ENCODE assay signal across 9 mouse cellular contexts in genomic region chr3:30736809-30737208, GRCm38 (mm10). TPM values are rescaled to one million over a fixed set of nuclear protein-coding genes. Genes with fewer than 3 reads are reported as not detected.
DNase-seq lines count a peak whose midpoint lies in the region; ATAC-seq lines count a peak whose summit lies in the region.
"Had no signal": no experiment of that assay in that cellular context is flagged by ENCODE, and none has a peak within 500 bp of the region (broad histone marks: within the 10 kb centered on the region; RNA-seq: fewer than 3 reads in every experiment).

No protein-coding gene starts in this region.

- H3K4me1 ChIP-seq in neural tube, embryonic 13.5 days (replicated peaks): no peaks in the 10 kb centered on the region
- peaks cover 3% of the 10 kb centered on the region for H3K4me1 ChIP-seq in hindbrain, embryonic 12.5 days
- 0 out of 2 replicates have a peak, but pooled peaks cover 12% of the 10 kb centered on the region for H3K4me1 ChIP-seq in limb, embryonic 13.5 days

- H3K4me2 ChIP-seq in neural tube, embryonic 13.5 days: no peak overlapping the region
- no peak overlapping the region for H3K4me2 ChIP-seq in hindbrain, embryonic 12.5 days (replicated peaks)
- no peak overlapping the region for H3K4me2 ChIP-seq in limb, embryonic 13.5 days (replicated peaks)

- no peaks in the 10 kb centered on the region for H3K9me3 ChIP-seq in neural tube, embryonic 13.5 days
- H3K9me3 ChIP-seq in hindbrain, embryonic 12.5 days (replicated peaks): no peaks in the 10 kb centered on the region
- H3K9me3 ChIP-seq in limb, embryonic 13.5 days: no peaks in the 10 kb centered on the region

- H3K27me3 ChIP-seq in neural tube, embryonic 13.5 days: no peaks in the 10 kb centered on the region
- H3K27me3 ChIP-seq in hindbrain, embryonic 12.5 days: no peaks in the 10 kb centered on the region
- no peaks in the 10 kb centered on the region for H3K27me3 ChIP-seq in limb, embryonic 13.5 days

- WGBS in neural tube, embryonic 13.5 days: 51% methylated on average over 9 of the region's 9 CpGs
- 59% methylated on average over 9 of the region's 9 CpGs for WGBS in hindbrain, embryonic 12.5 days
- WGBS in limb, embryonic 13.5 days: 61% methylated on average over 9 of the region's 9 CpGs

- ATAC-seq in neural tube, embryonic 13.5 days (ENCODE audit: low read depth): peak; percentile 53; the same call in 1 of the 2 replicates
- ATAC-seq in hindbrain, embryonic 12.5 days (ENCODE audit: low FRiP score): no peak
- ATAC-seq in limb, embryonic 13.5 days (ENCODE audit: low FRiP score, low read depth): peak; percentile 73

- DNase-seq in neural tube, embryonic 10.5 days (ENCODE audit: extremely low spot score, low spot score): no peak
- DNase-seq in telencephalon, adult 2 months (ENCODE audit: low read depth, low spot score): peak; percentile 67
- DNase-seq in lung, postnatal 25 days (ENCODE audit: low spot score): no peak
- DNase-seq in adrenal gland, adult 18-20 months (ENCODE audit: low spot score in 2 of 2): no peak
- no peak for DNase-seq in urinary bladder, postnatal 14 days (ENCODE audit: low spot score)
- DNase-seq: cerebellum, adult 8-10 months had no signal

- H3K36me3 ChIP-seq in neural tube, embryonic 13.5 days: no peaks in the 10 kb centered on the region
- no peaks in the 10 kb centered on the region for H3K36me3 ChIP-seq in hindbrain, embryonic 12.5 days
- no peaks in the 10 kb centered on the region for H3K36me3 ChIP-seq in limb, embryonic 13.5 days

- no peak overlapping the region for H3K9ac ChIP-seq in neural tube, embryonic 13.5 days
- no peak overlapping the region for H3K9ac ChIP-seq in hindbrain, embryonic 12.5 days
- no peak overlapping the region for H3K9ac ChIP-seq in limb, embryonic 13.5 days

- H3K27ac ChIP-seq in neural tube, embryonic 13.5 days (replicated peaks): 0 out of 2 replicates have a peak overlapping the region, but pooled peaks have one; percentile 11
- 0 out of 2 replicates have a peak overlapping the region, but pooled peaks have one; percentile 30 for H3K27ac ChIP-seq in hindbrain, embryonic 12.5 days
- H3K27ac ChIP-seq in limb, embryonic 13.5 days: no peak overlapping the region

- no peak overlapping the region for H3K4me3 ChIP-seq in neural tube, embryonic 13.5 days
- H3K4me3 ChIP-seq in hindbrain, embryonic 12.5 days: no peak overlapping the region
- H3K4me3 ChIP-seq in limb, embryonic 13.5 days: no peak overlapping the region

RNA-seq across cellular contexts. Expression of gene Samd7, which starts 9.3 kb away (rescaled TPM):
- polyA plus RNA-seq in neural tube, embryonic 13.5 days (2015; fragmentation: Nextera tagmentation; extraction: Ambion mirVana): not detected in 2 replicates
- polyA plus RNA-seq in hindbrain, embryonic 12.5 days (2016; fragmentation: Nextera tagmentation; extraction: Ambion mirVana): not detected in 2 replicates
- not detected in 2 replicates for polyA plus RNA-seq in limb, embryonic 13.5 days (2015; fragmentation: Nextera tagmentation; extraction: Ambion mirVana)
- not detected for total RNA-seq in adrenal gland, adult 18-20 months (2021)

RNA-seq across cellular contexts. Expression of gene Lrrc31, which starts 37.2 kb away (rescaled TPM):
- polyA plus RNA-seq in neural tube, embryonic 13.5 days (2015; fragmentation: Nextera tagmentation; extraction: Ambion mirVana): not detected in 2 replicates
- not detected in 2 replicates for polyA plus RNA-seq in hindbrain, embryonic 12.5 days (2016; fragmentation: Nextera tagmentation; extraction: Ambion mirVana)
- not detected in 2 replicates for polyA plus RNA-seq in limb, embryonic 13.5 days (2015; fragmentation: Nextera tagmentation; extraction: Ambion mirVana)
- under 1 TPM in 1 of 2 experiments, not detected in 1; 0.19 TPM for total RNA-seq in adrenal gland, adult 18-20 months (2021)

RNA-seq across cellular contexts. Expression of gene Sec62, which starts 55.9 kb away (rescaled TPM):
- 90.5 and 91.9 TPM in 2 replicates for polyA plus RNA-seq in neural tube, embryonic 13.5 days (2015; fragmentation: Nextera tagmentation; extraction: Ambion mirVana)
- 93.2 and 101 TPM in 2 replicates for polyA plus RNA-seq in hindbrain, embryonic 12.5 days (2016; fragmentation: Nextera tagmentation; extraction: Ambion mirVana)
- polyA plus RNA-seq in limb, embryonic 13.5 days (2015; fragmentation: Nextera tagmentation; extraction: Ambion mirVana): 97.3 and 103 TPM in 2 replicates
- 10 to 100 TPM; 93.4 to 98.8 TPM for total RNA-seq in adrenal gland, adult 18-20 months (2021)
